Mouse (Mus musculus): ENCODE results near the gene Hspb8. TPM values are rescaled to one million over a fixed set of nuclear protein-coding genes. Genes with fewer than 3 reads are reported as not detected.

Hspb8 gene
- polyA plus RNA-seq, 1 experiment from 2014 or later, result 6.7 TPM

- H3K36me3 ChIP-seq, result no peaks in the 10 kb centered on the region
- no peaks in the 10 kb centered on the region for H3K9me3 ChIP-seq
- WGBS, result 89% methylated on average over 6 of the region's 6 CpGs
- ATAC-seq (ENCODE audit: low FRiP score, low read depth), result no peak
- no peak overlapping the region for H3K4me3 ChIP-seq
- no peak overlapping the region for H3K9ac ChIP-seq
- H3K4me2 ChIP-seq, result no peak overlapping the region
- no peaks in the 10 kb centered on the region for H3K27me3 ChIP-seq
- peaks cover 16% of the 10 kb centered on the region for H3K4me1 ChIP-seq (replicated peaks)
- H3K27ac ChIP-seq (replicated peaks), result no peak overlapping the region
Observed at GRCm38 (mm10) chr5:116381726-116382125, 40.9 kb downstream of the Hspb8 start.

- no peak for ATAC-seq (ENCODE audit: low FRiP score, low read depth)
- Histone ChIP-seq H3K9ac (no peak overlapping the region), H3K27me3 (no peaks in the 10 kb centered on the region), H3K4me2 (no peak overlapping the region), H3K27ac (replicated peaks) (no peak overlapping the region), H3K36me3 (no peaks in the 10 kb centered on the region), H3K4me1 (replicated peaks) (peaks cover 16% of the 10 kb centered on the region), H3K9me3 (no peaks in the 10 kb centered on the region), H3K4me3 (no peak overlapping the region)
- WGBS, result 90% methylated on average over 15 of the region's 15 CpGs
Observed at GRCm38 (mm10) chr5:116381217-116381616, 41.4 kb downstream of the Hspb8 start.

- Histone ChIP-seq H3K27ac (replicated peaks) (peak overlapping the region; percentile 57; the same call in 1 of the 2 replicates), H3K4me1 (replicated peaks) (peaks cover 16% of the 10 kb centered on the region), H3K9ac (no peak overlapping the region), H3K9me3 (no peaks in the 10 kb centered on the region), H3K4me3 (no peak overlapping the region), H3K27me3 (no peaks in the 10 kb centered on the region), H3K4me2 (no peak overlapping the region), H3K36me3 (no peaks in the 10 kb centered on the region)
- no peak for ATAC-seq (ENCODE audit: low FRiP score, low read depth)
- WGBS, result 80% methylated on average over 7 of the region's 7 CpGs
Observed at GRCm38 (mm10) chr5:116380384-116380783, 42.3 kb downstream of the Hspb8 start.

GRCm38 (mm10) chr5:116378872-116379271 is 43.8 kb downstream of the Hspb8 start:
- ATAC-seq (ENCODE audit: low FRiP score, low read depth), result no peak
- 82% methylated on average over 5 of the region's 5 CpGs for WGBS
- Histone ChIP-seq H3K9ac (no peak overlapping the region), H3K4me1 (replicated peaks) (peaks cover 16% of the 10 kb centered on the region), H3K27ac (replicated peaks) (no peak overlapping the region), H3K27me3 (no peaks in the 10 kb centered on the region), H3K36me3 (no peaks in the 10 kb centered on the region), H3K9me3 (no peaks in the 10 kb centered on the region), H3K4me2 (no peak overlapping the region), H3K4me3 (no peak overlapping the region)

- no peaks in the 10 kb centered on the region for H3K27me3 ChIP-seq
- WGBS, result 42% methylated on average over 9 of the region's 9 CpGs
- ATAC-seq (ENCODE audit: low FRiP score, low read depth), result no peak
- H3K4me1 ChIP-seq (replicated peaks), result 0 out of 2 replicates have a peak, but pooled peaks cover 3% of the 10 kb centered on the region
- no peak overlapping the region for H3K9ac ChIP-seq
- no peak overlapping the region for H3K4me2 ChIP-seq
- H3K27ac ChIP-seq (replicated peaks), result no peak overlapping the region
- H3K36me3 ChIP-seq, result no peaks in the 10 kb centered on the region
- no peaks in the 10 kb centered on the region for H3K9me3 ChIP-seq
- no peak overlapping the region for H3K4me3 ChIP-seq
Observed at GRCm38 (mm10) chr5:116367923-116368322, 54.7 kb downstream of the Hspb8 start.

GRCm38 (mm10) chr5:116366889-116367682 is 55.6 kb downstream of the Hspb8 start:
- H3K36me3 ChIP-seq, result no peaks in the 10 kb centered on the region
- H3K4me2 ChIP-seq, result no peak overlapping the region
- WGBS, result 77% methylated on average over 20 of the region's 20 CpGs
- no peak overlapping the region for H3K9ac ChIP-seq
- H3K4me1 ChIP-seq (replicated peaks), result 0 out of 2 replicates have a peak, but pooled peaks cover 3% of the 10 kb centered on the region
- H3K27me3 ChIP-seq, result no peaks in the 10 kb centered on the region
- H3K4me3 ChIP-seq, result no peak overlapping the region
- H3K27ac ChIP-seq (replicated peaks), result no peak overlapping the region
- no peaks in the 10 kb centered on the region for H3K9me3 ChIP-seq
- ATAC-seq (ENCODE audit: low FRiP score, low read depth), result no peak

GRCm38 (mm10) chr5:116361342-116361741 is 61.3 kb downstream of the Hspb8 start:
- H3K4me1 ChIP-seq (replicated peaks), result 0 out of 2 replicates have a peak, but pooled peaks cover 2% of the 10 kb centered on the region
- no peaks in the 10 kb centered on the region for H3K9me3 ChIP-seq
- no peak overlapping the region for H3K27ac ChIP-seq (replicated peaks)
- no peaks in the 10 kb centered on the region for H3K36me3 ChIP-seq
- H3K27me3 ChIP-seq, result no peaks in the 10 kb centered on the region
- WGBS, result 85% methylated on average over 6 of the region's 6 CpGs
- no peak overlapping the region for H3K9ac ChIP-seq
- no peak overlapping the region for H3K4me3 ChIP-seq
- no peak for ATAC-seq (ENCODE audit: low FRiP score, low read depth)
- no peak overlapping the region for H3K4me2 ChIP-seq

- Histone ChIP-seq H3K27me3 (no peaks in the 10 kb centered on the region), H3K9me3 (no peaks in the 10 kb centered on the region), H3K4me1 (replicated peaks) (0 out of 2 replicates have a peak, but pooled peaks cover 2% of the 10 kb centered on the region), H3K27ac (replicated peaks) (no peak overlapping the region), H3K9ac (no peak overlapping the region), H3K4me2 (no peak overlapping the region), H3K4me3 (no peak overlapping the region), H3K36me3 (no peaks in the 10 kb centered on the region)
- 63% methylated on average over 4 of the region's 4 CpGs for whole genome bisulfite sequencing
- no peak for ATAC-seq (ENCODE audit: low FRiP score, low read depth)
Observed at GRCm38 (mm10) chr5:116360751-116361150, 61.9 kb downstream of the Hspb8 start.

Other genes starting within 250 kb of the Hspb8 start
- 2.5 and 2.8 TPM in 2 replicates for gene Ccdc60, start 133.9 kb downstream of the Hspb8 start, polyA plus RNA-seq (2015; fragmentation: Nextera tagmentation; extraction: Ambion mirVana)
- gene Srrm4, start 169.0 kb upstream of the Hspb8 start, polyA plus RNA-seq (2015; fragmentation: Nextera tagmentation; extraction: Ambion mirVana), result 17.7 and 18.2 TPM in 2 replicates

Data from hindbrain, embryonic 15.5 days (tissue).